Mouse (Mus musculus) forebrain, postnatal 0 days (tissue): ENCODE measurements around the gene Ttc7. TPM values are rescaled to one million over a fixed set of nuclear protein-coding genes. Genes with fewer than 3 reads are reported as not detected.

Experiments
- ATAC-seq: fragments of 200-750 bp; cut with Nextera tagmentation; 2 replicates; pipeline ENCODE4 v1.8.0; 2017; ENCODE audit warnings: mild to moderate bottlenecking, moderate library complexity
- DNase-seq: peaks from one replicate; pipeline ENCODE4 v3.0.0-alpha.2; 2015
- H3K27ac ChIP-seq: fragments of 300-500 bp; sonication (generic); 2 replicates; pipeline ENCODE4 v1.5.1; 2014; ENCODE audit warnings: low read depth, mild to moderate bottlenecking, antibody characterized with exemption, low read length, moderate library complexity, mixed read lengths
- H3K27me3 ChIP-seq: fragments of 300-500 bp; sonication (generic); 2 replicates; pipeline ENCODE4 v1.6.1; 2014; ENCODE audit warnings: mild to moderate bottlenecking, low read length, mixed read lengths; ENCODE audit not compliant: insufficient read depth
- H3K36me3 ChIP-seq: fragments of 300-500 bp; sonication (generic); 2 replicates; pipeline ENCODE4 v1.6.1; 2014; ENCODE audit warnings: mild to moderate bottlenecking, moderate library complexity; ENCODE audit not compliant: insufficient read depth
- H3K4me1 ChIP-seq: fragments of 300-500 bp; sonication (generic); 2 replicates; pipeline ENCODE4 v1.6.1; 2014; ENCODE audit warnings: antibody characterized with exemption; ENCODE audit not compliant: insufficient read depth
- H3K4me2 ChIP-seq: fragments of 300-500 bp; sonication (generic); 2 replicates; pipeline ENCODE4 v1.6.1; 2014; ENCODE audit warnings: low read depth, mild to moderate bottlenecking, moderate library complexity
- H3K4me3 ChIP-seq: fragments of 300-500 bp; sonication (generic); 2 replicates; pipeline ENCODE4 v1.5.1; 2014; ENCODE audit warnings: low read depth, low read length, mixed read lengths
- H3K9ac ChIP-seq: fragments of 300-500 bp; sonication (generic); 2 replicates; pipeline ENCODE4 v1.6.1; 2014; ENCODE audit warnings: mild to moderate bottlenecking
- H3K9me3 ChIP-seq: fragments of 300-500 bp; sonication (generic); 2 replicates; pipeline ENCODE4 v1.6.1; 2016; ENCODE audit warnings: low read length
- CTCF ChIP-seq: sonication (generic); IDR thresholded peaks from 2 replicates; pipeline ENCODE4 v1.5.1; 2016; ENCODE audit warnings: antibody characterized with exemption, control low read depth, low read depth
- WGBS: fragments of 180-500 bp; shearing (Covaris S2); extraction: QIAGEN DNeasy Blood & Tissue Kit; methylation state at CpG from one replicate; pipeline ENCODE4 v1.1.7; 2014; 5-methylcytosine and 5-hydroxymethylcytosine counted together
- polyA plus RNA-seq: library from polyadenylated mRNA; unstranded; fragments of >200 nt; fragmentation: Nextera tagmentation; extraction: Ambion mirVana; gene quantifications from 2 replicates; pipeline ENCODE4 v1.2.1, GENCODE M21; 2015
- total RNA-seq: library from RNA; depleted of rRNA; stranded (reverse); fragments of >200 nt; gene quantifications from 2 replicates; pipeline ENCODE4 v1.2.3, GENCODE M21; 2014

Ttc7 gene
- total and polyA plus RNA-seq, 2 experiments from 2014 or later, result 6.1 to 7.5 TPM

DNA sequence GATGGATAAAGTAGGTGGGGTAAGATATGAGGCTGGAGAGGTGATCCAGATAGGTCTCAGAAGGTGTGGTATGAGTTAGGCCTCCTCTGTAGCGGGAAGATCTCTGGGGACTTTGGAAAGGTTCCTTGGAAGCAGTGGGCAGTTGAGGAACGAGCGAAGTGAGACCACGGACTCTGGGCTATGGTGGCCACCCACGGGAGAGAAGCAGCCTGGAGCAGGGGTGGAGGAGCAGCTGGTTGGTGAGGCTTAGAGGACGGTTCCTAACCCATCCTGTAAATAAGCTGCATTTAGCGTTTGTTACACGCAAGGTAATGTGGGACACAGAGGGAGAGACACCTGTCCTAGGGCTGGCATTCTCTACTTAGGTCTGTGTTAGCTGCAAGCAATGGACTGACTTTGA lies 22.4 kb downstream of the Ttc7 start:
- no peak overlapping the region for H3K9ac ChIP-seq
- DNase-seq (no peak), ATAC-seq (no peak)
- no peaks in the 10 kb centered on the region for H3K9me3 ChIP-seq
- no peak for TF ChIP-seq CTCF
- H3K4me2 ChIP-seq, result no peak overlapping the region
- no peak overlapping the region for H3K27ac ChIP-seq
- WGBS, result 96% methylated on average over 8 of the region's 8 CpGs
- H3K27me3 ChIP-seq, result no peaks in the 10 kb centered on the region
- H3K4me3 ChIP-seq, result no peak overlapping the region
- no peaks in the 10 kb centered on the region for H3K36me3 ChIP-seq
- H3K4me1 ChIP-seq, result no peaks in the 10 kb centered on the region

DNA sequence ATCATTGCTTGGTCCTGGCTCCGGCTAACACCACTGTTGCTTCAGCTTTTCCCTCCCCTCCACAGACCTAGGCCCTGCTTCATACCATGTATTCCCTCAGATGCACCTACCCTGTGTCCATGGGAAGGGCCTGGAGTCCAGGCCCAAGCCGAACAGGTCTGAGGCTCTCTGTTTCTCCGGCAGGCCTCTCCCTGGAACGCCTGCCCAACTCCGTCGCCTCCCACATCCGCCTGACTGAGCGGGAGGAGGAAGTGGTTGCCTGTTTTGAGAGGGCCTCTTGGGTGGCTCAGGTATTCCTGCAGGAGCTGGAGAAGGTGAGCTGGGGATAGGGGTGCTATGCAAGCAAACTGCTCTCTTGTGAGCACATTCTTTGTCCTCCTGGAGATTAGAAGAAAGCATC lies 24.1 kb downstream of the Ttc7 start:
- no peak overlapping the region for H3K4me2 ChIP-seq
- no peaks in the 10 kb centered on the region for H3K4me1 ChIP-seq
- H3K9me3 ChIP-seq, result no peaks in the 10 kb centered on the region
- DNase-seq (no peak), ATAC-seq (no peak)
- no peak overlapping the region for H3K4me3 ChIP-seq
- no peaks in the 10 kb centered on the region for H3K36me3 ChIP-seq
- no peak for TF ChIP-seq CTCF
- H3K27ac ChIP-seq, result no peak overlapping the region
- H3K9ac ChIP-seq, result no peak overlapping the region
- WGBS, result 80% methylated on average over 8 of the region's 8 CpGs
- H3K27me3 ChIP-seq, result no peaks in the 10 kb centered on the region

DNA sequence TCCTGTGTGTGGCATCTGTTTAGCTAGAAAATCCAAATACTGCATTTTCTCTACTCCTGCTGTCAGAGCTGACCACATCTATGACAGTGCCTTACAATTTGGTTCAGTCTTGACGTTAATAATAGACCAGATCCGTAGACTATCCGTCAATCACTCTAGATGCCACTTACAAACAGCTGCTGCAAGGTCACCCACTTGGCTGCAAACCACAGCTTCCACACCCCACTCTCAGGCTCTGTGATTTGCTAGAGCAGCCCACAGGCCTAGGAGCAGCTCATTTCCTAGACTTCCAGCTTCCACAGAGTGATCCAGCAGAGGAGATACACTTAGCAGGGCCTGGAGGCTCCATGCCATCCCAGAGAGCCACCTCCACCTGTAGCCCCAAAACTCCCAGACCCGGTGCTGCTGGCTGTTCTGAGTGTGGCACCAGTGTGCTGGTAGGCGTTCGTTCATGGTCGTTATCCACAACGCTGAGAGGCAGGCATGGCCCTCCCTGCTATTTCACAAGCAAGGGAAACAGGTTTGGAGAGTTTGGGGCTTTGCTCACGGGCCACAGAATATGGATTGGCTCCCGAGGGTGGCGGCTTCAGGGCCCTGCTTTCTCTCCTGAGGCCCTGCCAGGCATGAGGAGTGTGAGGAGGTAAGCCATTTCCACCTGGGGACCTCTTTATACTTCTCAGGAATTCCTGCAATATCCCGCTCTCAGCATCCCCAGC lies 26.5 kb downstream of the Ttc7 start:
- Histone ChIP-seq H3K9ac (no peak overlapping the region), H3K36me3 (no peaks in the 10 kb centered on the region), H3K27me3 (no peaks in the 10 kb centered on the region), H3K27ac (no peak overlapping the region), H3K4me2 (no peak overlapping the region), H3K9me3 (no peaks in the 10 kb centered on the region), H3K4me1 (no peaks in the 10 kb centered on the region), H3K4me3 (no peak overlapping the region)
- no peak for TF ChIP-seq CTCF
- no peak for DNase-seq
- ATAC-seq, result 0 out of 2 replicates have a peak, but pooled peaks have one; percentile 29
- WGBS, result 75% methylated on average over 12 of the region's 12 CpGs

DNA sequence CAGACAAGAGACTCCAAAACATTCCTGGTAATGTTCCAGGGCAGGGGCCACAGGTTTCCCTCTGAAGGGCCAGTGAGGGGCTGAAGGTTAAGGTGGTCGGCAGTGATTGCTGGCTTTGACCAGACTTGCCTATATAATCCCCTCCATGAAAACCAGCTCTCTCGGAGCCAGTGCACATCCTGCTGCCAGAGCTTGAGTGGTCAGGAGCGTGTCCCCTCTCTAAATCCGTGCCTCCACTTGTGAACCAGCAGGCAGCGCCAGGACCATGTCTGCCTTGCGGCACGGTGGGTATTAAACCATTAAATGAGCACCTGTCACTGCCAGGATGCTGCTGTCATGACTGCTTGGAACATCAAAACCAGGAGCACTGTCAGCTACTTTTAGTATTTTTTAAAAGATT lies 27.8 kb downstream of the Ttc7 start:
- Histone ChIP-seq H3K27ac (no peak overlapping the region), H3K4me3 (no peak overlapping the region), H3K4me2 (no peak overlapping the region), H3K27me3 (no peaks in the 10 kb centered on the region), H3K4me1 (0 out of 2 replicates have a peak, but pooled peaks cover 2% of the 10 kb centered on the region), H3K9ac (no peak overlapping the region), H3K36me3 (no peaks in the 10 kb centered on the region), H3K9me3 (no peaks in the 10 kb centered on the region)
- DNase-seq, result no peak
- WGBS, result 87% methylated on average over 7 of the region's 7 CpGs
- TF ChIP-seq CTCF, result no peak
- no peak for ATAC-seq

DNA sequence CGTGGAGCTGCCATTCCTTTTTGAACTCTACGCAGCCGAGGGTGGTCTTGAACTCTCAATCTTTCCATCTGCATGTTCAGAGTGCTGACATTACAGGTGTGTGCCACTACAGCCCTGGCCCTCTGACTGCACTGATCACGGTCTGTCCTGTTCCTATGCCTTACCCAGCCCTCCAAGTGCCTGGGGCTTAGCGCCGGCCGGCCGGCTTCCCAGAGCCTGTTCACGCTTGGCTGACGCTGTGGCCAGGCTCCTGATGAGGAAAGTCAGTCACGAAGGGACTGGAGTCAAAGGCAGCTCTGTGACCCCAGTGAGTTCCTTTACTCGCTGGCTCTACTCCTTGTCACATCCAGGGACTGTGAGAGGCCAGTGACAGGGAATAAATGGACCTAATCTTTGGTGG lies 29.7 kb downstream of the Ttc7 start:
- no peak overlapping the region for H3K4me2 ChIP-seq
- H3K4me1 ChIP-seq, result 0 out of 2 replicates have a peak, but pooled peaks cover 2% of the 10 kb centered on the region
- 32% methylated on average over 12 of the region's 12 CpGs for WGBS
- no peak overlapping the region for H3K27ac ChIP-seq
- H3K36me3 ChIP-seq, result no peaks in the 10 kb centered on the region
- no peak overlapping the region for H3K4me3 ChIP-seq
- no peak for DNase-seq
- no peak for ATAC-seq
- H3K9ac ChIP-seq, result no peak overlapping the region
- TF ChIP-seq CTCF, result no peak
- no peaks in the 10 kb centered on the region for H3K27me3 ChIP-seq
- no peaks in the 10 kb centered on the region for H3K9me3 ChIP-seq

DNA sequence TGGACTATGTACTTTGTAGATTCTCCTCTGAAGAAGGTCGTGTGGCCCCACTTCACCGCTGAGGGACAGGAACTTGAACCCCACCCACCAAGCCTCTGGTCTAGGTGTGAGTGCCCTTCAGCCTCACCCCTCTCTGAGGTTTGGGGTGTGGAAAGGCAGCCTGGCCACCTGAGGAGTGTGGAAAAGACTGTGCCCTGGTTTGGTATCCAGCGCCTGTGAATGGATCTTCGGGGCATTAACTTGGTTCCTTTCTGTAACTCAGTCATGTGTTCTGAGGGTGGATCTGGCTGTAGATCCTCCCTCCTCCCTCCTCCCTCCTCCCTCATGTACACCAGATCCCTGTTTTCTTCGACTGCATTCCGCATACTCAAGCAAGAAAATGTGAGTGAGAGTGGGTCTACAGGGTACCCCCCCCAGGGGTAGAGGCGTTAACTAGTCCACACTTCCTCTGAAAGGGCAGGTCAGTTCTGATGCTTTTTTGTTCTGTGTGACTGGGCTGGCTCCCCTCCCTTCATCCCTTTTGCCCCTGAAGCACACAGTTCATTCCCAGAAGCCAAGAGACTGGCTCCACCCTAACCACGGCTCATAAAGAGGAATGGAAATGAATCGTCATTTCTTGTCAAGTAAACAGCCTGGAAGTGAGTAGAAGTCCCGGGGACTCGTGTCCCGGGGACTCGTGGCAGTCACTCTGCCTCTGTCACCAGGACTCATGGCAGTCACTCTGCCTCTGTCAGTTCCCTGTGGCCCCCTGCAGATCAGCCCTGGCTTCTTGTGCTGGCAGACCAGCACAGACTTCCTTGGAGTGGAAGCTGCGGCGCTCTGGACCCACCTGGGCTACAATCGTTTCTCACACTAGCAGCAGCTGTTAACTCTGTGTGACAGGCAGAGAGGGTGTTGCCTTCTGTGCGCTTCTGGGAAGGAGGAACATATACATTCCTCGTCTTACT lies 30.5 kb downstream of the Ttc7 start:
- H3K4me3 ChIP-seq, result no peak overlapping the region
- WGBS, result 56% methylated on average over 18 of the region's 18 CpGs
- no peak overlapping the region for H3K27ac ChIP-seq
- DNase-seq (no peak), ATAC-seq (no peak)
- H3K9me3 ChIP-seq, result no peaks in the 10 kb centered on the region
- TF ChIP-seq CTCF, result no peak
- no peak overlapping the region for H3K9ac ChIP-seq
- 0 out of 2 replicates have a peak, but pooled peaks cover 2% of the 10 kb centered on the region for H3K4me1 ChIP-seq
- no peak overlapping the region for H3K4me2 ChIP-seq
- no peaks in the 10 kb centered on the region for H3K27me3 ChIP-seq
- no peaks in the 10 kb centered on the region for H3K36me3 ChIP-seq

DNA sequence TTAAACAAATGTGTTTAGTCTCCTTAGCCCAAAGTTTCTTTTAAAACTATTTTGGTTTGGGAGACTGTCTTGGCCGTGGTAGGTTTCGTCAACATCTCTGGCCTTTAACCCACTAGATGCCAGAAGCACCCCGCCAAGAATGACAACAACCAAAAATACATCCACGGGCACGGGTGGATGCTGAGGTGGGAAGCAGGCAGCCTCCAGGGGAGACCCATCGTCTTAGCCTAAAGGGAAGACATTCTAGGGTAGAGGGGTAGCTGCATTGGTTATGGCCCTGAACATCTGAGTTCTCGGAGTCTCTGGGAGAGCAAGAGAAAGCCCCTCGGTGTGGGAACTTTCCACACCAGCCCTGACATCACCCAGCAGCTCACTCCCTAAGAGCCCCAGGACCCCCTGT lies 31.4 kb downstream of the Ttc7 start:
- TF ChIP-seq CTCF, result no peak
- WGBS, result 82% methylated on average over 8 of the region's 8 CpGs
- Histone ChIP-seq H3K4me2 (no peak overlapping the region), H3K36me3 (no peaks in the 10 kb centered on the region), H3K27me3 (no peaks in the 10 kb centered on the region), H3K9me3 (no peaks in the 10 kb centered on the region), H3K4me1 (0 out of 2 replicates have a peak, but pooled peaks cover 2% of the 10 kb centered on the region), H3K27ac (no peak overlapping the region), H3K4me3 (no peak overlapping the region), H3K9ac (no peak overlapping the region)
- DNase-seq (no peak), ATAC-seq (no peak)
